Mouse (Mus musculus): ENCODE data around the gene Cox19. TPM values are rescaled to one million over a fixed set of nuclear protein-coding genes. Genes with fewer than 3 reads are reported as not detected.

Gene Cox19
- polyA plus RNA-seq, 1 experiment from 2014 or later = 120 TPM

DNA sequence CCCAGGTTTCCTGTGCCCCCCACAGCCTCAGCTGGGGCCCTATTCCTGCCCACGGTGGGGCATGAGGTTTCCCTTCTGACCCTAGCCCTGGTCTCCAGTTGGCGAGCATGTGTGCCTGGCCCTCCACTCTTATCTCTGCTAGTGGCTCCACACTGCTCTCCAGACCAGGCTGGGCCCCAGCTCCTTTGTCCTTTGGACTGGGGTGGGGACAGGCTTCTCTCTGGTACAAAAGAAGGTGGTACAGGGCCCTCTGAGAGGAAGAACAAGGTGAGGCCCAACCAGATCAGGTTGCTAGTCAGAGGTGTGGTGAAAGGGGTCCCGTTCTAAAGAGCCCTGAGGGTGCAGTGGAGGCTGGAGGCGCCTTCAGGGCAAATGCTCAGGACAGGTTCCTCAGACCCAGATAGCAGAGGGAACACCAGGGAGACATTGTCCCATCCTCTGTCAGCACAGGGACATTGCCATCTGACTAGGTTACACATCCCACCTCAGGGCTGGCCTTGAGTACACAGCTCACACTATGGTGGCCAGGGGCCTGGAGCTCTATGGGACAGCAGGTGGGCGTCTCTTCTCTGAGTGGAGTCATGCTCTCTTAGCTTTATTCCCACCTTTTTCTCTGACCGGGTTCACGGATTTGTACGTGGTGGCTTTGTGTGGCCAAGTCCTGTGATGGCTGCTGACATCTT, 18.5 kb downstream of the Cox19 start:
- Histone ChIP-seq H3K9ac (no peak overlapping the region), H3K4me1 (replicated peaks) (no peaks in the 10 kb centered on the region), H3K4me3 (no peak overlapping the region), H3K27ac (replicated peaks) (no peak overlapping the region), H3K27me3 (peaks cover 6% of the 10 kb centered on the region; the same call in 1 of the 2 replicates), H3K9me3 (no peaks in the 10 kb centered on the region), H3K4me2 (no peak overlapping the region), H3K36me3 (peaks cover 34% of the 10 kb centered on the region)
- ATAC-seq (ENCODE audit: low read depth) = no peak
- 90% methylated on average over 8 of the region's 8 CpGs for WGBS

DNA sequence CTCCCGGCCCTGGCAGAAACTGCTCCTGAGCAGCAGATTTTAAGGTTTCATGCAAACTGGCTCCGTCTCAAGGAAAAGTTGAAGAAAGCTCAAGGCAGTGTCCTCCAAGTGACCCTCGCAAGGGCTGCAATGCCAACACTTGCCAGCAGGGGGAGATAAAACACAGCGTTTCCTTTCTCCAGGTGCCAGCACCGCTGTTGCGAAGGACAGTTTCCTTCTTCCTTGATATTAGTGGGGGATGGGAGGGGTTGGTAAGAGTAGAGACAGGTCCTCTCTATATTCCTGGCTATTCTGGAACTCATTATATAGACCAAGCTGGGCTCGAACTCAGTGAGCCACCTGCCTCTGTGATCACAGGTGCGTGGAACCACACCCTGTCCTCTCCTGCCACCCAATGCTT, 19.5 kb downstream of the Cox19 start:
- Histone ChIP-seq H3K4me1 (replicated peaks) (no peaks in the 10 kb centered on the region), H3K27ac (replicated peaks) (no peak overlapping the region), H3K9ac (no peak overlapping the region), H3K27me3 (peaks cover 16% of the 10 kb centered on the region), H3K36me3 (peaks cover 24% of the 10 kb centered on the region), H3K9me3 (no peaks in the 10 kb centered on the region), H3K4me3 (no peak overlapping the region), H3K4me2 (no peak overlapping the region)
- ATAC-seq (ENCODE audit: low read depth) = no peak
- WGBS = 23% methylated on average over 8 of the region's 8 CpGs

DNA sequence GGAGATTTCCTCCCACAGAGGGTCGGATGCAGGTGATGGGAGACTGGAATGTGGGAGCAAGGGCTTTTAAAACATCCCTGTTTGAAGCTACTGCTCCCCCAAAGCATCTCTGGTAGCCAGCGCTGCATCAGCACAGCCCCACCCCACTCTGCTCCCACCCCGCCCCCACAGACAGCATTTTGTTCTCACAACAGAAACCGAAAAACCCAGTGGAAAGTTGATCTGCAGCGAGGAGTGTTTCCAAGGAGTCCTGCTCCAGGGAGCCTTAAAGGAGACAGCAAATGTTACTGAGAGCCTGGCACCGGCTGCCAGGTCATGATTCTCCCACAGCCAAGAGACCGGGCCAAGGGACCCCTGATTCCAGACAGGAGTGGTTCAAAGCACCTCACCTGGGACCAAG, 20.5 kb downstream of the Cox19 start:
- Histone ChIP-seq H3K4me2 (no peak overlapping the region), H3K9me3 (no peaks in the 10 kb centered on the region), H3K9ac (no peak overlapping the region), H3K4me3 (no peak overlapping the region), H3K27ac (replicated peaks) (no peak overlapping the region), H3K36me3 (peaks cover 14% of the 10 kb centered on the region), H3K4me1 (replicated peaks) (no peaks in the 10 kb centered on the region), H3K27me3 (peaks cover 26% of the 10 kb centered on the region)
- ATAC-seq (ENCODE audit: low read depth) = no peak
- 73% methylated on average over 7 of the region's 7 CpGs for WGBS

DNA sequence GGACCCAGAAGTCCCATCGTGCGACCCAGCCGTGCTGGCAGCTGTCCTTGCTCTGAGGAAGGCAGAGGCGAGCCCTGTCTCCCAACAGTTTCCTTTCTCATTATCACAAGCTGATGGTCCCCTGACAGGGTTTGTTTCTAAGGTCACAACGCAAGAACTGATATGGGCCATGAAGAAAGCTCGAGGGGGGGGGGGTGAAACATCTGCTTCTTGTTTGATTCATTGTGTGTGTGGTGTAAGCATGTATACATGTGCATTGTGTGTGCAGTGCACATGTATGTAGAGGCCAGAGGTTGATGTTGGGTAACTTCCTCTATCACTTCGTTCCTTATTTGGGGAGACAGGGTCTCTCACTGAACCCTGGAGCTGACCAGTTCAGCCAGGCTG, 23.6 kb downstream of the Cox19 start:
- no peak overlapping the region for H3K27ac ChIP-seq (replicated peaks)
- H3K4me1 ChIP-seq (replicated peaks) = peaks cover 23% of the 10 kb centered on the region
- H3K9me3 ChIP-seq = no peaks in the 10 kb centered on the region
- 72% methylated on average over 7 of the region's 7 CpGs for whole genome bisulfite sequencing
- no peak overlapping the region for H3K4me3 ChIP-seq
- ATAC-seq (ENCODE audit: low read depth) = no peak
- H3K36me3 ChIP-seq = no peaks in the 10 kb centered on the region
- H3K9ac ChIP-seq = no peak overlapping the region
- H3K4me2 ChIP-seq = no peak overlapping the region
- peaks cover 52% of the 10 kb centered on the region for H3K27me3 ChIP-seq

DNA sequence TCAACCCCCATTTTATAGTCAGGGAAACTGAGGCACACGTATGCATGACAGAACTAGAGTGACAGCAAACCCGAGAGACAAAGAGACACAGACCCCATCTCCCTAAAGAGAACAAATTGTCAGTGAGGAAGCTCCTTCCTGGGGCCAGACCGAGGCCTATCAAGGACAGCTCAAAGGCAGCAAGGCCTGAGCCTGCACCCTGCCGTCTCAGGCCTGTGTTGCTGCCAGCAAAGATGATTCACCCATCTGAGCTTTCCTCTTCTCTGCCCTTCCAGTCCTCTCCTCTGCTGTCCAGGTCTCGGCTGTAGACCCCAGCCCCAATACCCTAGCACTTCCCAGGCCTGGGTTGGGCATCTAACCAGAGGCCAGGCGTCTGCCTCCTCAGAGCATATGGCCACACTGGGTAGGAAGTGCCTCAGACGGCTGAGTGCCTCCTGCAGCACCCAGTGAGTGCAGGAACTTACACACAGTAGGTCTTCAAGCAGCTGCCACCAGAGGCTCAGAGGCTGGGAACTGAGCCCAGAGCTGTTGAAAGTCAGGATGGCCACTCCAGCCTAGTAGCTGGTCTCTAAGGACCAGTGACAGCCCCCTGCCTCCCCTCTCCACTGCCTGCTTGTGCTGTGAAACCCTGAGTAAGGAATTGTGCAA, 24.1 kb downstream of the Cox19 start:
- no peak overlapping the region for H3K4me3 ChIP-seq
- H3K27ac ChIP-seq (replicated peaks) = no peak overlapping the region
- no peaks in the 10 kb centered on the region for H3K9me3 ChIP-seq
- no peaks in the 10 kb centered on the region for H3K36me3 ChIP-seq
- H3K9ac ChIP-seq = no peak overlapping the region
- H3K27me3 ChIP-seq = peaks cover 52% of the 10 kb centered on the region
- ATAC-seq (ENCODE audit: low read depth) = no peak
- 77% methylated on average over 7 of the region's 7 CpGs for WGBS
- peaks cover 24% of the 10 kb centered on the region for H3K4me1 ChIP-seq (replicated peaks)
- H3K4me2 ChIP-seq = no peak overlapping the region

DNA sequence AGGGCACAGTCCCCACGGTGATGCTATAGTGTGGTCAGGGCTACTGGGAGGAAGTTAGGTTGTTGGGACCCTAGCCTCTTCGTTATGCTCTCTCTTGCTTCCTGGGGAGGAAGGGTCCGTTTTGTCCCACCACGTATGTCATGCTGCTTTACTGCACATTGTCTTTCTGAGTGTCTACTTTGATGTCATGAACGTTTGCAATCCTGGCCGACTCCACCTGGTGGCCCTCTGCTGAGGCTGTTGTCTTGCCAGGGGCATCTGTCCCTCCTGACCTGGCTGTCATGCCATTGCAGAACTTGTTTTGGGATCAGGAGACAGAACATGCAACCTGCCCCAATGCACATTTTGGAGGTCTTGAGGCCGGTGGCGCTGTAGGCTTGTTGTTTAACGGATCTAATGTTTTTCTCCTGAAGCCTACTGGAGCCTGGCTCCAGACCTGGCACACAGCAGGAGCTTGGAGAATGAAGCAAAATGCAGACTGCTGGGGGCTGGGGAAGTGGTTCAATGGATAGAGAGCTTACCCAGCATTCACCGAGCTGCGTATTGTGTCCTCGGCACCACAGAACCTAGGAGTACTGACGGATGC, 25.0 kb downstream of the Cox19 start:
- 61% methylated on average over 13 of the region's 13 CpGs for WGBS
- peak overlapping the region; percentile 90; the same call in 1 of the 2 replicates for H3K4me2 ChIP-seq
- no peaks in the 10 kb centered on the region for H3K36me3 ChIP-seq
- peak overlapping the region; percentile 86; the same call in 1 of the 2 replicates for H3K9ac ChIP-seq
- H3K4me1 ChIP-seq (replicated peaks) = peaks cover 24% of the 10 kb centered on the region
- no peaks in the 10 kb centered on the region for H3K9me3 ChIP-seq
- no peak for ATAC-seq (ENCODE audit: low read depth)
- H3K27ac ChIP-seq (replicated peaks) = no peak overlapping the region
- H3K4me3 ChIP-seq = peak overlapping the region; percentile 75; the same call in 1 of the 2 replicates
- H3K27me3 ChIP-seq = peaks cover 52% of the 10 kb centered on the region

DNA sequence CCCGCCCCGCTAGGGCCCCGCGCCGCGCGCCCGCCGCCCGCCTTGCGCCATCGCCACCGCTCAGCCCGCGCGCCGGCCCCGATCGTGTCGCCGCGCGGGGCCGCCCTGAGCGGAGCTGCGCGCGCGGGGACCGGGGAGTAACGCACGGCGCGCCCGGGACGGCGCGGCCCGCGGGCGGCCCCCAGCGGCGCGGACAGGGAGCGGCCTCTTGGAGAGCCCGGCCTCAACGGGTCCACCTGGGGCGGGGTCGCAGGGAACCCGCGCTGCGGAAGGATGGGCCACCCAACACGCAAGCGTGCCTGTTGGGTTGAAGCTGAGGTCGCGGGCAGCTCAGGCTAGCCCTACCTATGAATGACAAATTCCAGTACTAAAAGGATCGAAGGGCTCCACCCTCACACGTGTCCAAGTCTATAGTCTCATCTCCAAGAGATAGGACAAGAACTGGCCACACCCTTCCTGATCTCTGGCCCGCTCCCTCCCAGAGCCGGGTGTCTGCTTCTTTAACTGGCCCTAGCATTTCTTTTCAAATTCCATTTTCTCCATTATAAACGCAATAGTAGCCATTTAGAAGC, 25.7 kb downstream of the Cox19 start, which contains the start of gene Adap1:
Gene Adap1 (minus strand): TSS at position 228 of the 572 bp plus-strand sequence.
- H3K4me2 ChIP-seq = peak within 1 kb of the TSS; percentile 90
- H3K4me1 ChIP-seq (replicated peaks) = peaks cover 24% of the 10 kb centered on the region
- H3K27ac ChIP-seq (replicated peaks) = peak within 1 kb of the TSS; percentile 71
- peaks cover 52% of the 10 kb centered on the region for H3K27me3 ChIP-seq
- 3% methylated on average over 56 of the region's 61 CpGs for WGBS
- no peaks in the 10 kb centered on the region for H3K36me3 ChIP-seq
- peak within 1 kb of the TSS; percentile 75 for H3K4me3 ChIP-seq
- H3K9me3 ChIP-seq = no peaks in the 10 kb centered on the region
- peak within 1 kb of the TSS; percentile 86 for H3K9ac ChIP-seq
- ATAC-seq (ENCODE audit: low read depth) = peak; percentile 84

DNA sequence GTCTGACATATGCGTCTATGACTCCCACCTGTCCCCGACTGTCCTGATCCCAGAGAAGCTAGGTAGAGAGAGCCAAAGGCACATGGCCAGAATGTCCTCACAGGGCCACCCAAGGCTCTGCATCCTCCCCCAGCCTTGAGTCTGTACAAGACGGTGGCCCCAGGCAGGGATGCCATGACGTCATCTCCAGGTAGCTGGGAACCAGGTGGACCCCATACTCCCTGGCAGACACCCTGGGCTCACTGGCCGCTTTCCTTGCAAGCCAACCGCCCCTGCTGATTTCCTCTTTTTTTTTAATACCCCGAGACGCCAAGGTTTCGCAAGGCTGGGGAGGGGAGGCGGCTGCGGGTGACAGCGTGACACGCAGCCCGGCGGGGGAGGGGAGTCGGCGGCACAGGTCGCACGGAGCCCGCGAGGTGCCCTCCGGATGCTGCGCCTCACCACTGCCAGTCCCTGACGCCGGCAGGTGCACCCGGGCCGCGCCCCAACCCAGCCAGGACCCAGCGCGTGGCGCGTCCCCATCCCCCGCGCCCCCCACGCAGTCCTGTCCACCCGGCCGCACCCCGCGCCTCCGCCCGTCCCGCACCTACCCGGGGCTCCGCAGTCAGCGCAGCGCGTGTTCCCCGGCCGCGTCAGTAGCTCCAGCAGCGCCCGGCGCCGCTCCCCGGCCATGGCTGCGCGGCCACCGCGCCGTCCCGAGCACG, 26.4 kb downstream of the Cox19 start:
- Histone ChIP-seq H3K27ac (replicated peaks) (peak overlapping the region; percentile 71), H3K9me3 (no peaks in the 10 kb centered on the region), H3K27me3 (peaks cover 52% of the 10 kb centered on the region), H3K4me2 (peak overlapping the region; percentile 90), H3K4me1 (replicated peaks) (peaks cover 24% of the 10 kb centered on the region), H3K9ac (peak overlapping the region; percentile 86), H3K4me3 (peak overlapping the region; percentile 75), H3K36me3 (no peaks in the 10 kb centered on the region)
- 4% methylated on average over 31 of the region's 62 CpGs for WGBS
- peak; percentile 73 for ATAC-seq (ENCODE audit: low read depth)

DNA sequence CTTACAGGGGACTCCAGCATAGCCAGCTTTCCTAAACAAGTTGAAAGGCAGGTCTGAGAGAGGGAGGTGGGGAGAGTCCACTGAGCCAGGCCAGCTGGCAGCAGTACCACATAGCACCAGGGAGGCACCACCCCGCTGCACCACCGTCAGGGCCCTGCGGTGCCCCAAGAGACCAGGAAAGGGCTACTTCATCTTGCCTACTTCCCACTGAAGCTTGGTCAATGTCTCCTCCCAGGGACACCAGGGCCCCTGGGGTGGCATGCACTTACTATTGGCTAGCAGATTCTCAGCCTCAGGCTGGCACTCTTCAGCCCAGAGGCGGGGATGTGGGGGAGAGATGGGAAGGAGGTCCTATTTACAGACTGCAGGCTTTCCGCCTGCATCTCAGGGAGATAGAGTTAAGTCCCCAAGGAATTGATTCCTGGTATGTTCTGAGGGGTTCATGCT, 27.1 kb downstream of the Cox19 start:
- Histone ChIP-seq H3K27me3 (peaks cover 50% of the 10 kb centered on the region), H3K4me1 (replicated peaks) (peaks cover 24% of the 10 kb centered on the region), H3K9ac (peak overlapping the region; percentile 86), H3K36me3 (no peaks in the 10 kb centered on the region), H3K9me3 (no peaks in the 10 kb centered on the region), H3K4me3 (peak overlapping the region; percentile 75), H3K4me2 (peak overlapping the region; percentile 90), H3K27ac (replicated peaks) (peak overlapping the region; percentile 71; the same call in 1 of the 2 replicates)
- 62% methylated on average over 5 of the region's 5 CpGs for WGBS
- ATAC-seq (ENCODE audit: low read depth) = peak; percentile 26; the same call in 1 of the 2 replicates

DNA sequence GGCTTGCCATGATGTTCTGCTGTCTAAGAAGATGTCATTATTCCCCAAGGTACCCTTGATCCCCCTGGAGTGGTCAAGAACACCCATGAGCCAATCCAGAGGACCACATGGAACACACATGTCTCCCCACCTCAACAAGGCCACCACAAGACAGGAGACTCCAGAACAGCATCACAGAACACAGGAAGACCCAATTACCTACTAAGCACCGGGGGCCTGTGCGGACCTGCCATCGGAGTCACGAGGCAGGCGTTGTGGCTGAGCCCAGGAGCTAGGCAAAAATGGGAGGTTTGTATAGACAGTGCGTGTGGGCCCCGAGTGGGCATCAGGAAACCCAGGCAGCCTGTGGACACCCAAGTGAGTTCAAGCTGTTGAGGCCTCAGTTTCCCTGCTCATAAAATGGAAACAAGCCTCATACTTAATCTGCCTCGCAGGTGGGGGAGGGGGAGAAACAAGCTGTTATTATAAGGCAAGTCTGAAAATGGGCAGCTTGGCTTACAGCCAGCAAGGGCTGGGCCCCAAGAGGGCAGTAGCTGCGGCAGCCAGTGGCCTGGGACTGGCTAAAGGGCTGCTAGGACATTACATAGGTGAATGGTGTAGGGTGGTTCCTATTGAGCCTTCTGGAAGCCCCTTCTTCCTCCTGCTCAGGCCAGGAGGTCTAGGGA, 27.8 kb downstream of the Cox19 start:
- no peak for ATAC-seq (ENCODE audit: low read depth)
- Histone ChIP-seq H3K9me3 (no peaks in the 10 kb centered on the region), H3K27me3 (peaks cover 48% of the 10 kb centered on the region), H3K36me3 (no peaks in the 10 kb centered on the region), H3K9ac (no peak overlapping the region), H3K4me1 (replicated peaks) (peaks cover 24% of the 10 kb centered on the region), H3K4me2 (peak overlapping the region; percentile 90), H3K27ac (replicated peaks) (0 out of 2 replicates have a peak overlapping the region, but pooled peaks have one; percentile 71), H3K4me3 (peak overlapping the region; percentile 75)
- WGBS = 82% methylated on average over 9 of the region's 9 CpGs

DNA sequence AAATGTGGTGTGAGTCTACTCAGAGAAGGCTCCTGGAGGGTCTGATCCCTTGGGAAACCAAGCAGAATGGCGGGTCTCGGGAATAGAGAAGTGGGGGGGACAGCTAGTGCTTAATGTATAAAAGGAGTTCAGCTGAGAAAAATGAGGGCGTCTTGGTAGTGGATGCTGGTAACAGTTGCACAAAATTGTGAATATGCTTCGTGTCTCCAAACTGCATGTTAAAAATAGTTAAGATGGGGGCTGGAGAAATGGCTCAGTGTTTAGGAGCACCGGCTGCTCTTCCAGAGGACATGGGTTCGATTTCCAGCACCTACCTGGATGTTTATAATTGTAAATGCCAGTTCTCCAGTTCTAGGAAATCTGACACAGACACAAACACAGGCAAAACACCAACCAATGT, 29.9 kb downstream of the Cox19 start:
- no peak overlapping the region for H3K9ac ChIP-seq
- H3K27me3 ChIP-seq = peaks cover 32% of the 10 kb centered on the region
- H3K9me3 ChIP-seq = no peaks in the 10 kb centered on the region
- no peak overlapping the region for H3K27ac ChIP-seq (replicated peaks)
- H3K4me2 ChIP-seq = no peak overlapping the region
- ATAC-seq (ENCODE audit: low read depth) = no peak
- no peak overlapping the region for H3K4me3 ChIP-seq
- H3K36me3 ChIP-seq = no peaks in the 10 kb centered on the region
- WGBS = 83% methylated on average over 6 of the region's 6 CpGs
- H3K4me1 ChIP-seq (replicated peaks) = peaks cover 24% of the 10 kb centered on the region

Data from neural tube, embryonic 13.5 days (tissue).